Mouse (Mus musculus) CH12.LX (cell line): Measurements from ENCODE around the gene Aff1. TPM values are rescaled to one million over a fixed set of nuclear protein-coding genes. Genes with fewer than 3 reads are reported as not detected.

Experiments
- DNase-seq: peaks from one replicate; pipeline ENCODE4 v3.0.0-alpha.2; 2013; ENCODE audit errors: extremely low read depth
- H3K27ac ChIP-seq: 2 replicates; pipeline ENCODE4 v1.5.1; 2012; ENCODE audit warnings: low read depth, mild to moderate bottlenecking, control low read depth, moderate library complexity; ENCODE audit not compliant: insufficient read depth
- H3K27me3 ChIP-seq: replicated peaks from 2 replicates; pipeline ENCODE3; 2012; ENCODE audit warnings: inconsistent platforms
- H3K36me3 ChIP-seq, 2 experiments: replicated peaks in 1 of 2; 2 replicates each; pipeline versions ENCODE3 to v1.6.1; 2012; ENCODE audit warnings: inconsistent platforms in 1 of 2, low read length in 1 of 2, mild to moderate bottlenecking in 1 of 2, mixed read lengths in 1 of 2, moderate library complexity in 1 of 2; ENCODE audit not compliant: control insufficient read depth in 1 of 2, insufficient read depth in 1 of 2
- H3K4me1 ChIP-seq, 2 experiments: 2 replicates each; pipeline ENCODE4 v1.6.1; 2012; ENCODE audit warnings: inconsistent platforms in 1 of 2, moderate library complexity in 1 of 2; ENCODE audit not compliant: insufficient read depth in 2 of 2, control insufficient read depth in 1 of 2
- H3K4me2 ChIP-seq: 2 replicates; pipeline ENCODE4 v1.6.1; 2012; ENCODE audit warnings: low read depth, mild to moderate bottlenecking, control low read depth; ENCODE audit not compliant: poor library complexity, insufficient read depth, severe bottlenecking
- H3K4me3 ChIP-seq, 3 experiments: fragments of 150-350 bp in 1 of 3; sonication (generic) in 1 of 3; replicated peaks in 1 of 3; 2 replicates each; pipeline versions ENCODE3 to v1.5.1; 2011 to 2012; ENCODE audit warnings: low read depth in 2 of 3, low read length in 2 of 3, mild to moderate bottlenecking in 2 of 3, moderate library complexity in 2 of 3, control low read depth in 1 of 3, improper control_type of control experiment in 1 of 3, inconsistent platforms in 1 of 3, mixed read lengths in 1 of 3; ENCODE audit not compliant: poor library complexity in 1 of 3
- H3K79me2 ChIP-seq: replicated peaks from 2 replicates; pipeline ENCODE4 v1.6.1; 2012; ENCODE audit warnings: mild to moderate bottlenecking, moderate library complexity; ENCODE audit not compliant: control insufficient read depth, poor library complexity, insufficient read depth, severe bottlenecking; ENCODE audit errors: extremely low read depth
- H3K9ac ChIP-seq: 2 replicates; pipeline ENCODE4 v1.6.1; 2012; ENCODE audit warnings: low read depth, mild to moderate bottlenecking, control low read depth, moderate library complexity; ENCODE audit not compliant: insufficient read depth
- H3K9me3 ChIP-seq: replicated peaks from 2 replicates; pipeline ENCODE3; 2012; ENCODE audit warnings: low read length, inconsistent platforms, mixed read lengths
- BHLHE40 ChIP-seq: IDR thresholded peaks from 2 replicates; pipeline ENCODE4 v1.6.1; 2011; ENCODE audit warnings: mild to moderate bottlenecking, low read depth, low read length, improper control_type of control experiment
- CHD1 ChIP-seq: IDR thresholded peaks from 2 replicates; pipeline ENCODE4 v1.6.1; 2012; ENCODE audit warnings: low read depth, low read length, improper control_type of control experiment, inconsistent platforms
- CHD2 ChIP-seq: IDR thresholded peaks from 2 replicates; pipeline ENCODE4 v1.6.1; 2011; ENCODE audit warnings: low read length, improper control_type of control experiment
- ELF1 ChIP-seq: IDR thresholded peaks from 2 replicates; pipeline ENCODE4 v1.6.1; 2014; ENCODE audit warnings: low read depth, mild to moderate bottlenecking, inconsistent platforms, low read length, improper control_type of control experiment
- EP300 ChIP-seq: IDR thresholded peaks from 2 replicates; pipeline ENCODE4 v1.6.1; 2011; ENCODE audit warnings: low read length, improper control_type of control experiment
- HCFC1 ChIP-seq: IDR thresholded peaks from 2 replicates; pipeline ENCODE4 v1.6.1; 2012; ENCODE audit warnings: low read depth, mild to moderate bottlenecking, inconsistent platforms, low read length, improper control_type of control experiment
- JUN ChIP-seq: IDR thresholded peaks from 2 replicates; pipeline ENCODE4 v1.6.1; 2011; ENCODE audit warnings: low read depth, mild to moderate bottlenecking, low read length, improper control_type of control experiment, moderate library complexity; ENCODE audit not compliant: insufficient read depth
- MAX ChIP-seq: IDR thresholded peaks from 2 replicates; pipeline ENCODE4 v1.6.1; 2011; ENCODE audit warnings: low read length, improper control_type of control experiment
- MEF2A ChIP-seq: IDR thresholded peaks from 2 replicates; pipeline ENCODE4 v1.6.1; 2014; ENCODE audit warnings: low read depth, mild to moderate bottlenecking, inconsistent platforms, low read length, improper control_type of control experiment, borderline replicate concordance
- MXI1 ChIP-seq: IDR thresholded peaks from 2 replicates; pipeline ENCODE4 v1.6.1; 2011; ENCODE audit warnings: mild to moderate bottlenecking, low read depth, low read length, improper control_type of control experiment
- NRF1 ChIP-seq: IDR thresholded peaks from 2 replicates; pipeline ENCODE4 v1.6.1; 2014; ENCODE audit warnings: low read depth, mild to moderate bottlenecking, inconsistent platforms, low read length, improper control_type of control experiment, moderate library complexity
- PAX5 ChIP-seq: IDR thresholded peaks from 2 replicates; pipeline ENCODE4 v1.6.1; 2012; ENCODE audit warnings: low read length, inconsistent platforms, mixed read lengths
- POLR2A ChIP-seq: IDR thresholded peaks from 2 replicates; pipeline ENCODE4 v1.6.1; 2011; ENCODE audit warnings: low read depth, mild to moderate bottlenecking, improper control_type of control experiment, low read length
- POLR2AphosphoS2 ChIP-seq: IDR thresholded peaks from 2 replicates; pipeline ENCODE4 v1.6.1; 2011; ENCODE audit warnings: low read depth, low read length, improper control_type of control experiment
- SMC3 ChIP-seq: IDR thresholded peaks from 2 replicates; pipeline ENCODE4 v1.6.1; 2011; ENCODE audit warnings: low read depth, low read length, improper control_type of control experiment
- TCF12 ChIP-seq: IDR thresholded peaks from 2 replicates; pipeline ENCODE4 v1.6.1; 2014; ENCODE audit warnings: low read depth, mild to moderate bottlenecking, inconsistent platforms, low read length, improper control_type of control experiment
- UBTF ChIP-seq: IDR thresholded peaks from 2 replicates; pipeline ENCODE4 v1.6.1; 2012; ENCODE audit warnings: low read depth, mild to moderate bottlenecking, inconsistent platforms, low read length, improper control_type of control experiment, moderate library complexity
- USF1 ChIP-seq: IDR thresholded peaks from 2 replicates; pipeline ENCODE4 v1.6.1; 2014; ENCODE audit warnings: low read depth, mild to moderate bottlenecking, inconsistent platforms, low read length, improper control_type of control experiment
- ZMIZ1 ChIP-seq: IDR thresholded peaks from 2 replicates; pipeline ENCODE4 v1.6.1; 2012; ENCODE audit warnings: low read depth, mild to moderate bottlenecking, inconsistent platforms, low read length, improper control_type of control experiment
- ZNF384 ChIP-seq: IDR thresholded peaks from 2 replicates; pipeline ENCODE4 v1.6.1; 2012; ENCODE audit warnings: low read depth, low read length, improper control_type of control experiment, inconsistent platforms
- dilution Hi-C: fragments of 300-500 bp; cut with MboI; formaldehyde crosslinking; loops from 2 replicates; pipeline ENCODE4 v1.14.3; 2020; ENCODE audit warnings: low sequenced_read_pairs; ENCODE audit not compliant: extremely low pct_unique_long_range_greater_than_20kb, extremely low pct_ligation_motif_present
- in situ Hi-C: fragments of 300-500 bp; cut with MboI; formaldehyde crosslinking; loops from 3 replicates; pipeline ENCODE4 v1.14.3; 2019; ENCODE audit warnings: low sequenced_read_pairs, low pct_ligation_motif_present, low pct_unique_long_range_greater_than_20kb, mixed read lengths
- polyA plus RNA-seq: library from polyadenylated mRNA; unstranded; fragments of >175 nt; gene quantifications from 2 replicates; pipeline ENCODE4 v1.2.1, GENCODE M21; 2012; ENCODE audit warnings: low read depth; ENCODE audit not compliant: insufficient read length
- total RNA-seq, 2 experiments: library from RNA; depleted of rRNA; stranded (reverse); fragments of 300-350 nt in 1 of 2; fragments of >200 nt in 1 of 2; gene quantifications; 2 replicates each; pipeline ENCODE4 v1.2.3; 2012 to 2014

The Aff1 gene
- total and polyA plus RNA-seq, 3 experiments, result 13.2 to 38.9 (median 21.8) TPM

DNA sequence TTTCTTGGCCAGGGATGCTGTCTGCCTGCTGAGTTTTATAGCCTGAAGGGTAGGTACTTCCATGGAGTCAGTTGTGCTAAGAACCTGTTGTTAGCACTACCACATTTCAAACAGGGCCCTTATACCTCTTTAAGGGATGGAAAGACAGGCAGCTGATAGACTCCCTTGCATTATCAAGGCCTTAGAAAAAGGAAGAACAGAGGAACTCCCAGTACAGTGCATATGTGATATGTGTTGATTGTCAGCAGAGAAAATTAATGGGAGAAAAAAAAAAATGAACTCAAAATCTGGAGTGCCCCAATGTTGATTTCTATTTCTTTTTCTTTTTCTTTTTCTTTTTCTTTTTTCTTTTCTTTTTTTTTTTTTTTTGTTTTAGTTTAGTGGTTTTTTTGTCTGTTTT lies 56.2 kb downstream of the Aff1 start:
- H3K9ac ChIP-seq, result no peak overlapping the region
- no peak for TF ChIP-seq POLR2A
- no peak for TF ChIP-seq MEF2A
- TF ChIP-seq HCFC1, result no peak
- no peak for TF ChIP-seq JUN
- no peak for TF ChIP-seq PAX5
- TF ChIP-seq MAX, result no peak
- no peak for TF ChIP-seq SMC3
- TF ChIP-seq, all 38 proteins: peak for 0
- no peak overlapping the region for H3K4me2 ChIP-seq
- in situ Hi-C loops, result no loop called here
- H3K36me3 ChIP-seq, result peaks cover 13 to 30% of the 10 kb centered on the region in 2 experiments
- no peaks in the 10 kb centered on the region for H3K27me3 ChIP-seq
- no peak for DNase-seq
- no peak overlapping the region for H3K4me3 ChIP-seq
- dilution Hi-C loops, result no loop called here
- no peak overlapping the region for H3K27ac ChIP-seq
- H3K9me3 ChIP-seq, result peaks cover 15% of the 10 kb centered on the region
- peaks cover 56% of the 10 kb centered on the region for H3K79me2 ChIP-seq
- H3K4me1 ChIP-seq, result peaks cover 38 to 72% of the 10 kb centered on the region in 2 experiments

GRCm38 (mm10) chr5:103749465-103750285 lies 57.5 kb downstream of the Aff1 start:
- Histone ChIP-seq H3K9ac (0 out of 2 replicates have a peak overlapping the region, but pooled peaks have one; percentile 42), H3K4me2 (no peak overlapping the region), H3K4me3 (no peak overlapping the region), H3K79me2 (peaks cover 62% of the 10 kb centered on the region), H3K27me3 (no peaks in the 10 kb centered on the region), H3K36me3 (peaks cover 8 to 20% of the 10 kb centered on the region in 2 experiments)
- in situ Hi-C loops, result no loop called here
- DNase-seq, result no peak
- TF ChIP-seq POLR2AphosphoS2 (no peak), JUN (no peak), USF1 (no peak), MXI1 (no peak), TCF12 (no peak), MAX (no peak), POLR2A (no peak), ZMIZ1 (no peak), ELF1 (no peak), BHLHE40 (no peak), UBTF (no peak), PAX5 (no peak), NRF1 (no peak), CHD2 (no peak), ZNF384 (peak; percentile 64), CHD1 (no peak), EP300 (peak; percentile 44)
- TF ChIP-seq, all 38 proteins: peak for 2
- Histone ChIP-seq H3K4me1 (peaks cover 33 to 67% of the 10 kb centered on the region in 2 experiments), H3K9me3 (peaks cover 10% of the 10 kb centered on the region), H3K27ac (peak overlapping the region; percentile 52)
- dilution Hi-C loops, result no loop called here
